In the genomic region with DNA sequence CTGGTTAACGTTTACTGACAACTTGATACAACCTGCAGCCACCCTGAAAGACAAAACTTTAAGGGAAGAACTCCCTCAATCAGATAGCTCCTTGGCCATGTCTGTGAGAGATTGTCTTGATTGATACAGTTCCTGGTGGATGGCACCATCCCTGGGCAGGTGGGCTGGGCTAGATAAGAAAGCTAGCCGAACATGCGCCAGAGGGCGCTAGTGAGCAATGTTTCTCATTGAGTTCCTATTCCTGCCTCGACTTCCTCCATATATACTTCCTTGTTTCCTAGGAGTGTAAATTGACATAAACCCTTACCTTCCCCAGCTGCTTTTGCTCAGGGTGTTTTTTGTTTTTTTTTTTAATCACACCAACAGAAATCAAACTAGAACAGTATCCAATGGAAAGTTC, we compare ENCODE assay signal across 9 mouse cellular contexts. TPM values are rescaled to one million over a fixed set of nuclear protein-coding genes. Genes with fewer than 3 reads are reported as not detected.
DNase-seq lines count a peak whose midpoint lies in the region; ATAC-seq and TF ChIP-seq lines count a peak whose summit lies in the region.
"Had no signal": no experiment of that assay in that cellular context is flagged by ENCODE, and none has a peak within 500 bp of the region (broad histone marks: within the 10 kb centered on the region; RNA-seq: fewer than 3 reads in every experiment).

No protein-coding gene starts in this region.

- WGBS in hindbrain, postnatal 0 days = 35% methylated on average over 5 of the region's 5 CpGs
- WGBS in hindbrain, embryonic 16.5 days = 34% methylated on average over 5 of the region's 5 CpGs
- whole genome bisulfite sequencing in lung, embryonic 14.5 days = 39% methylated on average over 5 of the region's 5 CpGs

- no peak for TF ChIP-seq POLR2A in CH12.LX (IDR thresholded peaks at IDR 0.05; ENCODE audit: low read depth, low read length)

- H3K36me3 ChIP-seq in hindbrain, postnatal 0 days (ENCODE audit: insufficient read depth, low read length) = no peaks in the 10 kb centered on the region
- H3K36me3 ChIP-seq in hindbrain, embryonic 16.5 days (ENCODE audit: control insufficient read depth, insufficient read depth, low read length) = no peaks in the 10 kb centered on the region
- no peaks in the 10 kb centered on the region for H3K36me3 ChIP-seq in CH12.LX (replicated peaks in 1 of 2; ENCODE audit: control insufficient read depth in 1 of 2, insufficient read depth in 1 of 2, low read length in 1 of 2)
- no peaks in the 10 kb centered on the region for H3K36me3 ChIP-seq in lung, embryonic 14.5 days (ENCODE audit: insufficient read depth)
- H3K36me3 ChIP-seq: limb, embryonic 12.5 days had no signal

- no peaks in the 10 kb centered on the region for H3K79me2 ChIP-seq in CH12.LX (replicated peaks; ENCODE audit: control insufficient read depth, extremely low read depth, insufficient read depth, poor library complexity, severe bottlenecking)

- peak; percentile 65 for DNase-seq in hindbrain, postnatal 0 days (ENCODE audit: low spot score)
- peak; percentile 80 for DNase-seq in CH12.LX (ENCODE audit: extremely low read depth)
- peak; percentile 38 for DNase-seq in adrenal gland, adult 2 months
- peak; percentile 13 for DNase-seq in gastrocnemius, postnatal 25 days
- DNase-seq in lung, embryonic 14.5 days = peak; percentile 65
- DNase-seq in spleen, postnatal 4 days (ENCODE audit: low spot score in 2 of 2) = peak; percentile 49 to 83
- no peak for DNase-seq in urinary bladder, postnatal 10 days (ENCODE audit: low spot score)

- H3K4me2 ChIP-seq in hindbrain, postnatal 0 days (ENCODE audit: low read depth, low read length) = no peak overlapping the region
- no peak overlapping the region for H3K4me2 ChIP-seq in hindbrain, embryonic 16.5 days (ENCODE audit: low read length)
- peak overlapping the region; percentile 44 for H3K4me2 ChIP-seq in CH12.LX (ENCODE audit: insufficient read depth, low read depth, poor library complexity, severe bottlenecking)
- H3K4me2 ChIP-seq in lung, embryonic 14.5 days = no peak overlapping the region
- H3K4me2 ChIP-seq: limb, embryonic 12.5 days had no signal

- dilution Hi-C loops in CH12.LX (cut with MboI; ENCODE audit: extremely low pct_ligation_motif_present, extremely low pct_unique_long_range_greater_than_20kb, low sequenced_read_pairs) = no loop called here

- no peaks in the 10 kb centered on the region for H3K4me1 ChIP-seq in hindbrain, postnatal 0 days (ENCODE audit: insufficient read depth, low read length)
- no peaks in the 10 kb centered on the region for H3K4me1 ChIP-seq in hindbrain, embryonic 16.5 days (ENCODE audit: control insufficient read depth, insufficient read depth, low read depth, low read length)
- peaks cover 3 to 16% of the 10 kb centered on the region in 2 experiments; a peak in 2 of 4 replicates for H3K4me1 ChIP-seq in CH12.LX (ENCODE audit: control insufficient read depth in 1 of 2, insufficient read depth in 2 of 2)
- H3K4me1 ChIP-seq in lung, embryonic 14.5 days (ENCODE audit: insufficient read depth) = peaks cover 5% of the 10 kb centered on the region; the same call in 1 of the 2 replicates
- H3K4me1 ChIP-seq: limb, embryonic 12.5 days had no signal

- TF ChIP-seq RAD21 in CH12.LX (IDR thresholded peaks at IDR 0.05; ENCODE audit: low read depth, low read length) = peak; percentile 72

- ATAC-seq in hindbrain, postnatal 0 days = no peak
- ATAC-seq in hindbrain, embryonic 16.5 days = no peak
- no peak for ATAC-seq in lung, embryonic 14.5 days (ENCODE audit: insufficient read depth)

- no peak for TF ChIP-seq EP300 in CH12.LX (IDR thresholded peaks at IDR 0.05; ENCODE audit: low read length)

- no peaks in the 10 kb centered on the region for H3K27me3 ChIP-seq in hindbrain, postnatal 0 days (ENCODE audit: insufficient read depth, low read length)
- H3K27me3 ChIP-seq in hindbrain, embryonic 16.5 days (replicated peaks; ENCODE audit: control insufficient read depth, insufficient read depth, low read length) = no peaks in the 10 kb centered on the region
- no peaks in the 10 kb centered on the region for H3K27me3 ChIP-seq in CH12.LX (replicated peaks)
- no peaks in the 10 kb centered on the region for H3K27me3 ChIP-seq in lung, embryonic 14.5 days (ENCODE audit: insufficient read depth, low read length)
- H3K27me3 ChIP-seq: limb, embryonic 12.5 days had no signal

- peak; percentile 58 for TF ChIP-seq CTCF in hindbrain, postnatal 0 days (IDR thresholded peaks at IDR 0.05; ENCODE audit: low read depth)
- TF ChIP-seq CTCF in CH12.LX (conservative IDR thresholded peaks at IDR 0.05 in 1 of 2, IDR thresholded peaks at IDR 0.05 in 1 of 2; ENCODE audit: low read depth in 2 of 2, low read length in 2 of 2) = peak; percentile 68 to 83
- peak; percentile 58 for TF ChIP-seq CTCF in lung, embryonic 14.5 days (IDR thresholded peaks at IDR 0.05; ENCODE audit: low read depth)

- no peaks in the 10 kb centered on the region for H3K9me3 ChIP-seq in hindbrain, postnatal 0 days (ENCODE audit: low read length)
- H3K9me3 ChIP-seq in hindbrain, embryonic 16.5 days (ENCODE audit: control insufficient read depth, low read length) = no peaks in the 10 kb centered on the region
- peaks cover 2% of the 10 kb centered on the region for H3K9me3 ChIP-seq in CH12.LX (replicated peaks; ENCODE audit: low read length)
- H3K9me3 ChIP-seq in lung, embryonic 14.5 days (ENCODE audit: low read depth, low read length) = no peaks in the 10 kb centered on the region
- H3K9me3 ChIP-seq: limb, embryonic 12.5 days had no signal

- H3K9ac ChIP-seq in hindbrain, postnatal 0 days (replicated peaks; ENCODE audit: low read length) = no peak overlapping the region
- H3K9ac ChIP-seq in hindbrain, embryonic 16.5 days (ENCODE audit: low read depth, low read length) = no peak overlapping the region
- no peak overlapping the region for H3K9ac ChIP-seq in CH12.LX (ENCODE audit: insufficient read depth, low read depth)
- H3K9ac ChIP-seq in lung, embryonic 14.5 days = no peak overlapping the region
- H3K9ac ChIP-seq: limb, embryonic 12.5 days had no signal

- H3K27ac ChIP-seq in hindbrain, postnatal 0 days = no peak overlapping the region
- no peak overlapping the region for H3K27ac ChIP-seq in hindbrain, embryonic 16.5 days (ENCODE audit: low read depth, low read length)
- no peak overlapping the region for H3K27ac ChIP-seq in CH12.LX (ENCODE audit: insufficient read depth, low read depth)
- no peak overlapping the region for H3K27ac ChIP-seq in lung, embryonic 14.5 days (ENCODE audit: low read depth)
- H3K27ac ChIP-seq: limb, embryonic 12.5 days had no signal

- in situ Hi-C loops in CH12.LX (cut with MboI; ENCODE audit: low pct_ligation_motif_present, low pct_unique_long_range_greater_than_20kb, low sequenced_read_pairs) = no loop called here

- H3K4me3 ChIP-seq in hindbrain, postnatal 0 days (ENCODE audit: low read length) = no peak overlapping the region
- no peak overlapping the region for H3K4me3 ChIP-seq in hindbrain, embryonic 16.5 days (ENCODE audit: low read length)
- no peak overlapping the region for H3K4me3 ChIP-seq in CH12.LX (replicated peaks in 1 of 3; ENCODE audit: low read depth in 2 of 3, low read length in 2 of 3, poor library complexity in 1 of 3)
- H3K4me3 ChIP-seq in lung, embryonic 14.5 days (ENCODE audit: low read depth, low read length) = no peak overlapping the region
- H3K4me3 ChIP-seq: limb, embryonic 12.5 days had no signal

TF ChIP-seq in CH12.LX, 34 proteins besides CTCF, POLR2A, EP300 and RAD21:
- TF ChIP-seq ETS1 (conservative IDR thresholded peaks at IDR 0.05; ENCODE audit: low read depth, low read length) (peak; percentile 23; the same call in 1 of the 2 replicates), USF1 (IDR thresholded peaks at IDR 0.05; ENCODE audit: low read depth, low read length) (no peak), ZC3H11A (IDR thresholded peaks at IDR 0.05; ENCODE audit: low read depth, low read length) (peak; percentile 33; the same call in 1 of the 2 replicates), MYC (IDR thresholded peaks at IDR 0.05; ENCODE audit: low read depth, low read length) (peak; percentile 71), SMC3 (IDR thresholded peaks at IDR 0.05; ENCODE audit: low read depth, low read length) (peak; percentile 90), IRF4 (IDR thresholded peaks at IDR 0.05; ENCODE audit: low read depth, low read length) (peak; percentile 50; the same call in 1 of the 2 replicates), NELFE (IDR thresholded peaks at IDR 0.05; ENCODE audit: low read depth, low read length) (peak; percentile 33; the same call in 1 of the 2 replicates), MAX (IDR thresholded peaks at IDR 0.05; ENCODE audit: low read length) (peak; percentile 56; the same call in 1 of the 2 replicates), ELF1 (IDR thresholded peaks at IDR 0.05; ENCODE audit: low read depth, low read length) (peak; percentile 68), HCFC1 (IDR thresholded peaks at IDR 0.05; ENCODE audit: low read depth, low read length) (0 out of 2 replicates have a peak, but pooled peaks have one; percentile 20), SIN3A (IDR thresholded peaks at IDR 0.05; ENCODE audit: low read length) (no peak; the same call in 1 of the 2 replicates), KAT2A (IDR thresholded peaks at IDR 0.05; ENCODE audit: insufficient replicate concordance, low read length) (no peak), MEF2A (IDR thresholded peaks at IDR 0.05; ENCODE audit: borderline replicate concordance, low read depth, low read length) (peak; percentile 47; the same call in 1 of the 2 replicates)

RNA-seq across cellular contexts. Expression of a gene that starts 11.3 kb away (rescaled TPM):
- 37.1 and 47.7 TPM in 2 replicates for total RNA-seq in hindbrain, postnatal 0 days (2014; rRNA removed)
- 8.9 and 9.8 TPM in 2 replicates for polyA plus RNA-seq in hindbrain, postnatal 0 days (2015; fragmentation: Nextera tagmentation; extraction: Ambion mirVana)
- 13.8 and 18.8 TPM in 2 replicates for polyA plus RNA-seq in hindbrain, embryonic 16.5 days (2015; fragmentation: Nextera tagmentation; extraction: Ambion mirVana)
- 6.2 and 7.0 TPM in 2 replicates for total RNA-seq in CH12.LX (2012; rRNA removed)
- 5.1 and 6.3 TPM in 2 replicates for total RNA-seq in CH12.LX (2014; rRNA removed)
- 7.7 and 9.6 TPM in 2 replicates for polyA plus RNA-seq in CH12.LX (2012; ENCODE audit: insufficient read length, low read depth)
- total RNA-seq in adrenal gland, adult 2 months (2021) = 10 to 100 TPM; 40.8 to 42.6 TPM
- polyA plus RNA-seq in adrenal gland, adult 2 months (2012; rRNA removed) = 2.0 and 4.6 TPM in 2 replicates
- 10 to 100 TPM; 12.6 to 14.9 TPM for total RNA-seq in gastrocnemius, postnatal 25 days (2021)
- polyA plus RNA-seq in lung, embryonic 14.5 days (2014; fragmentation: Nextera tagmentation; extraction: Ambion mirVana) = 23.0 and 25.0 TPM in 2 replicates
